Mouse (Mus musculus) forebrain, postnatal 0 days (tissue): ENCODE measurements around the gene Rcc1. TPM values are rescaled to one million over a fixed set of nuclear protein-coding genes. Genes with fewer than 3 reads are reported as not detected.

Source experiments
- ATAC-seq: fragments of 200-750 bp; cut with Nextera tagmentation; 2 replicates; pipeline ENCODE4 v1.8.0; 2017; ENCODE audit warnings: mild to moderate bottlenecking, moderate library complexity
- DNase-seq: peaks from one replicate; pipeline ENCODE4 v3.0.0-alpha.2; 2015
- H3K27ac ChIP-seq: fragments of 300-500 bp; sonication (generic); 2 replicates; pipeline ENCODE4 v1.5.1; 2014; ENCODE audit warnings: low read depth, mild to moderate bottlenecking, antibody characterized with exemption, low read length, moderate library complexity, mixed read lengths
- H3K27me3 ChIP-seq: fragments of 300-500 bp; sonication (generic); 2 replicates; pipeline ENCODE4 v1.6.1; 2014; ENCODE audit warnings: mild to moderate bottlenecking, low read length, mixed read lengths; ENCODE audit not compliant: insufficient read depth
- H3K36me3 ChIP-seq: fragments of 300-500 bp; sonication (generic); 2 replicates; pipeline ENCODE4 v1.6.1; 2014; ENCODE audit warnings: mild to moderate bottlenecking, moderate library complexity; ENCODE audit not compliant: insufficient read depth
- H3K4me1 ChIP-seq: fragments of 300-500 bp; sonication (generic); 2 replicates; pipeline ENCODE4 v1.6.1; 2014; ENCODE audit warnings: antibody characterized with exemption; ENCODE audit not compliant: insufficient read depth
- H3K4me2 ChIP-seq: fragments of 300-500 bp; sonication (generic); 2 replicates; pipeline ENCODE4 v1.6.1; 2014; ENCODE audit warnings: low read depth, mild to moderate bottlenecking, moderate library complexity
- H3K4me3 ChIP-seq: fragments of 300-500 bp; sonication (generic); 2 replicates; pipeline ENCODE4 v1.5.1; 2014; ENCODE audit warnings: low read depth, low read length, mixed read lengths
- H3K9ac ChIP-seq: fragments of 300-500 bp; sonication (generic); 2 replicates; pipeline ENCODE4 v1.6.1; 2014; ENCODE audit warnings: mild to moderate bottlenecking
- H3K9me3 ChIP-seq: fragments of 300-500 bp; sonication (generic); 2 replicates; pipeline ENCODE4 v1.6.1; 2016; ENCODE audit warnings: low read length
- CTCF ChIP-seq: sonication (generic); IDR thresholded peaks from 2 replicates; pipeline ENCODE4 v1.5.1; 2016; ENCODE audit warnings: antibody characterized with exemption, control low read depth, low read depth
- WGBS: fragments of 180-500 bp; shearing (Covaris S2); extraction: QIAGEN DNeasy Blood & Tissue Kit; methylation state at CpG from one replicate; pipeline ENCODE4 v1.1.7; 2014; 5-methylcytosine and 5-hydroxymethylcytosine counted together
- polyA plus RNA-seq: library from polyadenylated mRNA; unstranded; fragments of >200 nt; fragmentation: Nextera tagmentation; extraction: Ambion mirVana; gene quantifications from 2 replicates; pipeline ENCODE4 v1.2.1, GENCODE M21; 2015
- total RNA-seq: library from RNA; depleted of rRNA; stranded (reverse); fragments of >200 nt; gene quantifications from 2 replicates; pipeline ENCODE4 v1.2.3, GENCODE M21; 2014; rRNA removed

Gene Rcc1
- total RNA-seq (19.1 and 22.4 TPM in 2 replicates), polyA plus RNA-seq (23.3 and 24.9 TPM in 2 replicates)

DNA sequence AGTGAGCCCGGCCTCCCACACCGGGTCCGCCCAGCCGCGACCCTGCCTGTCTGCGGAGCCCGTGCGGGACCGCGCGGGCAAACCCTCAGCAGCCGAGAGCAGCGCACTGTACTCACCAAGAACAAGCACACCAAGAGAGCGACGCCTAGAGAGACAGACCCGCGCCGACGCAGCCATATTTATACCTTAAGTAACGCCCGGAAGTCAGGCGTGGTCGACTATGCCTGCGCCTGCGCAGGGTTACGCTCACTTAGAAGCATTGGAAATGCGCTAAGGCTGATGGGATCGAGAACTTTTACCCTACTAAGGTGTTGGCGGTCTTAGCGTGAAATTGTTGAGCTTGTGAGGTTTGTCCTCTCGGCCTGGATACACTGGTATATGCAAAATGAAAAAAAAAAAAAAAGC is at the start of gene Rcc1:
Gene Rcc1, minus strand, starts transcription at position 125 of the 405 bp plus-strand sequence.
- no peaks in the 10 kb centered on the region for H3K9me3 ChIP-seq
- ATAC-seq, result peak; percentile 98
- no peaks in the 10 kb centered on the region for H3K27me3 ChIP-seq
- H3K27ac ChIP-seq, result peak within 1 kb of the TSS; percentile 89
- under 1% methylated on average over 31 of the region's 31 CpGs for WGBS
- peak within 1 kb of the TSS; percentile 77 for H3K9ac ChIP-seq
- peak within 1 kb of the TSS; percentile 72 for H3K4me3 ChIP-seq
- peak within 1 kb of the TSS; percentile 93 for H3K4me2 ChIP-seq
- peaks cover 13% of the 10 kb centered on the region for H3K36me3 ChIP-seq
- 0 out of 2 replicates have a peak, but pooled peaks cover 11% of the 10 kb centered on the region for H3K4me1 ChIP-seq
- DNase-seq, result peak; percentile 95
- TF ChIP-seq CTCF, result peak; percentile 39

DNA sequence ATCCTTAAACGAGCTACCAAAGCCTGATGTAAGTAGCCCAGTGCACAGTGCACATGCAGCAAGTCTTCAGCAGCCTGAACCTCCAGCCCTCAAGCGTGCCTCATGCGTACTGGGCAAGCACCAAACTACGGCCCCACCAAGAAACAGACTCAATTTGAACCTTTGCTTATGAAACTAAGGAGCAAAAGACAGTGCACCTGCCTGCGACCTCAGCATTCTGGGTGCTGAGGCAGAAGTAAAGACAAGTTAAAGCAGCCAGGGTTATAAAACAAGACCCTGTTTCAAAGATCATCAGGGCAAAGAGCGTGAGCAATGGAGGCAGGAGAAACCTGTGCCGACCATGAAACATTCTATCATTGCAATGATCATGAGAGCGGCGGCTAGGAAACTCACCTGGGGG is 47.6 kb upstream of the Rcc1 start:
- Histone ChIP-seq H3K4me1 (no peaks in the 10 kb centered on the region), H3K9me3 (no peaks in the 10 kb centered on the region), H3K4me2 (no peak overlapping the region), H3K4me3 (no peak overlapping the region), H3K9ac (no peak overlapping the region), H3K27ac (no peak overlapping the region), H3K27me3 (no peaks in the 10 kb centered on the region), H3K36me3 (no peaks in the 10 kb centered on the region)
- no peak for TF ChIP-seq CTCF
- ATAC-seq, result no peak
- WGBS, result 90% methylated on average over 9 of the region's 9 CpGs
- no peak for DNase-seq

DNA sequence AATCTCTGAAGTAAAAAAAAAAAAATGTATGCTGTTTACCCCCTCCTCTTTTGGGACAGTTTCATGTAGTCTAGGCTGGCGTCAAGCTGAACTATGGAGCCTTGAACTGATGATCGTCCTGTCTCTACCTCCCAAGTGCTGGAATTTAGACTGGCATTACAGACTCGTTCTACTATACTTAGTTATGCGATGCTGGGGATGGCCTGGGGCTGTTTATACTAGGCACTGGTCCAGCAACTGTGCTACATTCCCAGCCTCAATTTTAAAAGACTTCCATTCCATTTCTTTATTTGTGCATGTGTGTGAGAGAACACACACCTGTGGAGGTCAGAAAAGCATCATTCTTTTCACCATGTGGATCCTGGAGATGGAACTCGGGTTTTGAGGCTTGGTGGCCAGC is 45.5 kb upstream of the Rcc1 start:
- no peak overlapping the region for H3K4me3 ChIP-seq
- no peaks in the 10 kb centered on the region for H3K9me3 ChIP-seq
- H3K27me3 ChIP-seq, result no peaks in the 10 kb centered on the region
- no peak for TF ChIP-seq CTCF
- H3K9ac ChIP-seq, result no peak overlapping the region
- no peaks in the 10 kb centered on the region for H3K36me3 ChIP-seq
- 56% methylated on average over 5 of the region's 5 CpGs for WGBS
- DNase-seq (no peak), ATAC-seq (no peak)
- H3K27ac ChIP-seq, result no peak overlapping the region
- H3K4me1 ChIP-seq, result no peaks in the 10 kb centered on the region
- H3K4me2 ChIP-seq, result no peak overlapping the region

DNA sequence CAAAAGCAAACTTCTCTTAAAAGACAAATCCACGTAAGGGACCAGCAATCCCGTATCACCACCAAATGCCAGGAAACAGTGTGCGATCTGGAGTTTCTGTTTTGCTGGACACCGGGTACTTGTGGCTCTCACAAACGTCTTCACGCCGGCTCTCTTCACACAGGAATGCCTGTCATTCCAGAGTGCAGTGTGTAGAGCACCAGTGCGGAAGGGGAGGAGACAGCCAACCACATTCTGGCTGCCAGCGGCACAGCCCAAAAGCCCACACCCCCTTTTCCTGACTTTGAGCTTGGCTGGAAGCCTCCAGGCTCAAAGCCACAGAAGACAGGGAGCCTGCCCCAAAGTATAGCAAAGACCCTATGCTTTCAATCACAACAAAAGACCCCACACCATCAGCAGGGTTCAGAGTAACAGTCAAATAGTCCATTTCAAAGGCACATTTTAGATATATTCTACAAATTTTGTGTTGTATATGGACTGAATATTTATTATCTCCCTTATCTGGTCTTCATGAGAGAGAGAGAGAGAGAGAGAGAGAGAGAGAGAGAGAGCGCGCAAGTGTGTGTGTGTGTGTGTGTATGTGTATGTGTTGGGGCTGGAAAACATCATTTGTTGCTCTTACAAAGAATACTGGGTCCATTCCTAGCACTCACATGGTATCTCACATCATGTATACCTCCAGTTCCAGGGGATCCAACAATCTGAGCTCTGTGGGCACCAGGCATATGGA is 44.8 kb upstream of the Rcc1 start:
- no peak for TF ChIP-seq CTCF
- ATAC-seq (0 out of 2 replicates have a peak, but pooled peaks have one; percentile 47), DNase-seq (peak; percentile 35)
- Histone ChIP-seq H3K27ac (no peak overlapping the region), H3K4me1 (no peaks in the 10 kb centered on the region), H3K27me3 (no peaks in the 10 kb centered on the region), H3K36me3 (no peaks in the 10 kb centered on the region), H3K9me3 (no peaks in the 10 kb centered on the region), H3K4me3 (no peak overlapping the region; the same call in 1 of the 2 replicates), H3K4me2 (peak overlapping the region; percentile 11), H3K9ac (no peak overlapping the region)
- WGBS, result 39% methylated on average over 11 of the region's 11 CpGs

DNA sequence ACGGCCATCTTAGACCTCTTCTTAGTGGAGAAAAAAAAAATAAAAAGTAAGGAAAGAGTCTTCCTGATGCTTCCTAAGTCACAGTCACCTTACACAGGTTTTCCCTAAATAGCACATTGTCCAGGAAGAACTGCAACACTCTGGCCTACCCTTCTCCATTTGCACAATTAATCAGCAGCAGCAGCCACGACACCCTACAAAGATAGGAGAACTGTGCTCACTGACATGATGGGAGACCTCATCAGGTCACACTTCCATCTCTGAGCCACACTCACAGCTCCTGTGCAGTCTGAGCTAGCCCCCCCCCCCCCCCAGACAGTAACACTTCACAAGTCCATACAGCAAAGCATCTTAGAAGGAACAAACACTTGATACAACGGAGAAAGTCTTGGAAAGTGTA is 43.7 kb upstream of the Rcc1 start:
- Histone ChIP-seq H3K36me3 (no peaks in the 10 kb centered on the region), H3K27me3 (no peaks in the 10 kb centered on the region), H3K27ac (no peak overlapping the region), H3K4me3 (no peak overlapping the region), H3K9me3 (no peaks in the 10 kb centered on the region), H3K9ac (no peak overlapping the region), H3K4me1 (no peaks in the 10 kb centered on the region), H3K4me2 (no peak overlapping the region)
- ATAC-seq (no peak), DNase-seq (no peak)
- 92% methylated on average over 3 of the region's 3 CpGs for WGBS
- TF ChIP-seq CTCF, result no peak

DNA sequence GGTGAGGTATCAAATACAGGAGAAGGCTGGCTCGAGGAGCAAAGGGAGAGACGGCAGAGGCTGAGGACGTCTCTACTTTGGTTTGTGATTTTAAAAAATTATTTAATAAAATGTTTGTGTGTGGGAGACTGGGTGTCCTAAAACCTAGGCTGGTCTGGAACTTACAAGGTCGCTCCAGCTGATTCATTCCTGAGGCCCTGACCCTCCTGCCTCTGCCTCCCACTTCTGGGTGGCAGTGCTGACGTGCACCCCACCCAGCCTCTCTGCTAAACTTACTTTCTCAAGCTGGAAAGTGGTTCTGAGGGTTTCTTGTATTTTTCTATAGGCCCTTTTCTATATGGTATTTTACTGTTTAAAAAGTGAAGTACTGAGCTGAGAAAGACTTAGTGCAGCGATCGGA is 42.8 kb upstream of the Rcc1 start:
- DNase-seq (no peak), ATAC-seq (no peak)
- Histone ChIP-seq H3K4me3 (no peak overlapping the region), H3K9ac (no peak overlapping the region), H3K36me3 (no peaks in the 10 kb centered on the region), H3K9me3 (no peaks in the 10 kb centered on the region), H3K4me1 (no peaks in the 10 kb centered on the region), H3K4me2 (no peak overlapping the region), H3K27me3 (no peaks in the 10 kb centered on the region), H3K27ac (no peak overlapping the region)
- no peak for TF ChIP-seq CTCF
- 93% methylated on average over 7 of the region's 7 CpGs for WGBS

DNA sequence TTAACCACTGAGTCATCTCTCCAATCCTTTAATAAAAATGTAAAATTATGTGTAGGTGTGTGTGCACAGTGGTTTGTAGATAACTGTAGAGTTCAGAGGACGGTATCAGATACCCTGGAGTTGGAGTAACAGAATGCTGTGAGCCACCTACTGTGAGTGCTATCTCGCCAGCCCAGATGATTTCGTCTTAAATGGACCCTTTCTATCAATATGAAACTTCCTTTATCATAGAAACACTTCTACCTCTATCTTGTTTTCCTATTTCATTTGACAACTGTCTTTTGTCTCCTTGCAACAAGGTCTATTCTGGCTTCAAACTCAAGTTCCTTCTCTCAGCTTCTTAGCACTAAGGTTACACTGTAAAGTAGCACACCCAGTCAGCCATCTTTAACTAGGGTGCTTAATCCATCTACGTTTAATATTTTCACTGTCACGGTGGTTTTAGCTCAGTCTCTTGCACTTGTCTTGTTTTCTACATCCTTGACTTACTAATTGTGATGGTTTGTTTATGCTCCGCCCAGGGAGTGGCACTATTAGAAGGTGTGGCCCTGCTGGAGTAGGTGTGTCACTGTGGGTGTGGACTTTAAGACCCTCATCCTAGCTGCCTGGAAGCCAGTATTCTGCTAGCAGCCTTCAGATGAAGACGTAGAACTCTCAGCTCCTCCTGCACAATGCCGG is 37.8 kb upstream of the Rcc1 start:
- Histone ChIP-seq H3K27me3 (no peaks in the 10 kb centered on the region), H3K4me3 (no peak overlapping the region), H3K9me3 (no peaks in the 10 kb centered on the region), H3K36me3 (no peaks in the 10 kb centered on the region), H3K4me2 (no peak overlapping the region), H3K27ac (no peak overlapping the region), H3K9ac (no peak overlapping the region), H3K4me1 (no peaks in the 10 kb centered on the region)
- TF ChIP-seq CTCF, result no peak
- no peak for ATAC-seq
- DNase-seq, result no peak
- 95% methylated on average over 8 of the region's 8 CpGs for WGBS
